Mouse (Mus musculus) kidney, embryonic 15.5 days (tissue): ENCODE measurements at regions not wholly inside any gene's neighbourhood (a gene's known extent, or its start where the extent isn't known, plus 50 kb on each side); places are given as distances from the start of the nearest gene placed in this dataset.

Experiments
- ATAC-seq: fragments of 200-750 bp; cut with Nextera tagmentation; replicated peaks from 2 replicates; pipeline ENCODE4 v1.8.0; 2017; ENCODE audit warnings: moderate TSS enrichment; ENCODE audit not compliant: low FRiP score
- H3K27ac ChIP-seq: fragments of 300-500 bp; sonication (generic); 2 replicates; pipeline ENCODE4 v1.5.1; 2015; ENCODE audit warnings: mild to moderate bottlenecking, inconsistent platforms
- H3K27me3 ChIP-seq: fragments of 300-500 bp; sonication (generic); 2 replicates; pipeline ENCODE4 v1.6.1; 2015; ENCODE audit warnings: inconsistent platforms
- H3K36me3 ChIP-seq: fragments of 300-500 bp; sonication (generic); 2 replicates; pipeline ENCODE4 v1.6.1; 2015; ENCODE audit warnings: inconsistent platforms
- H3K4me1 ChIP-seq: fragments of 300-500 bp; sonication (generic); 2 replicates; pipeline ENCODE4 v1.6.1; 2015; ENCODE audit warnings: inconsistent platforms
- H3K4me2 ChIP-seq: fragments of 300-500 bp; sonication (generic); 2 replicates; pipeline ENCODE4 v1.6.1; 2015; ENCODE audit warnings: moderate library complexity, mild to moderate bottlenecking, inconsistent platforms
- H3K4me3 ChIP-seq: fragments of 300-500 bp; sonication (generic); replicated peaks from 2 replicates; pipeline ENCODE4 v1.5.1; 2015; ENCODE audit warnings: mild to moderate bottlenecking, inconsistent platforms
- H3K9ac ChIP-seq: fragments of 300-500 bp; sonication (generic); 2 replicates; pipeline ENCODE4 v1.6.1; 2015; ENCODE audit warnings: mild to moderate bottlenecking, inconsistent platforms
- H3K9me3 ChIP-seq: fragments of 300-500 bp; sonication (generic); replicated peaks from 2 replicates; pipeline ENCODE4 v1.6.1; 2016; ENCODE audit warnings: inconsistent platforms
- WGBS: fragments of 180-500 bp; shearing (Covaris S2); methylation state at CpG from one replicate; pipeline ENCODE4 v1.1.7; 2015; ENCODE audit warnings: mixed read lengths; 5-methylcytosine and 5-hydroxymethylcytosine counted together

DNA sequence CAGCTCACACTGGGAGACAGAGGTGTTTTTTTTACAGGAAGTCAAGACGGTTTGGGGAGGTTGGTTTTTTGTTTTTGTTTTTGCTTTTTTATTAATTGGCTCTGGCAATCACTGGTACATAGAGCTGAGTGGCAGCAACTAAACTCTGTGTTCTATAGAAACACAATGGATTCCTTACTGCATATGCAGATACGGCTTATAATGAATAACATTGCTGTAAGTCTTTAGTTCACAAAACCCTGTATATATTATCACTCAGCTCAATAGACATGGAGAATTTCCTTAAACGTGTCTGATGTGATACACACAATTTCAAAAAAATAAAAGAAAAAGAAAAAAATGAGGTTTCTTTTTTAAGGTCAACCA lies 296.0 kb downstream of the Rps29 start:
- no peak overlapping the region for H3K4me2 ChIP-seq
- H3K27me3 ChIP-seq: no peaks in the 10 kb centered on the region
- H3K36me3 ChIP-seq: no peaks in the 10 kb centered on the region
- ATAC-seq: no peak
- H3K27ac ChIP-seq: no peak overlapping the region
- no peaks in the 10 kb centered on the region for H3K4me1 ChIP-seq
- no peaks in the 10 kb centered on the region for H3K9me3 ChIP-seq
- H3K9ac ChIP-seq: no peak overlapping the region
- 67% methylated on average over 3 of the region's 3 CpGs for WGBS
- H3K4me3 ChIP-seq: no peak overlapping the region

- 47% methylated on average over 5 of the region's 5 CpGs for WGBS
- no peak for ATAC-seq
- Histone ChIP-seq H3K4me3 (no peak overlapping the region), H3K9ac (no peak overlapping the region), H3K4me1 (no peaks in the 10 kb centered on the region), H3K9me3 (no peaks in the 10 kb centered on the region), H3K4me2 (no peak overlapping the region), H3K36me3 (no peaks in the 10 kb centered on the region), H3K27me3 (no peaks in the 10 kb centered on the region), H3K27ac (no peak overlapping the region)
These were observed 296.5 kb downstream of the Rps29 start for GRCm38 (mm10) chr12:68862313-68862990.

DNA sequence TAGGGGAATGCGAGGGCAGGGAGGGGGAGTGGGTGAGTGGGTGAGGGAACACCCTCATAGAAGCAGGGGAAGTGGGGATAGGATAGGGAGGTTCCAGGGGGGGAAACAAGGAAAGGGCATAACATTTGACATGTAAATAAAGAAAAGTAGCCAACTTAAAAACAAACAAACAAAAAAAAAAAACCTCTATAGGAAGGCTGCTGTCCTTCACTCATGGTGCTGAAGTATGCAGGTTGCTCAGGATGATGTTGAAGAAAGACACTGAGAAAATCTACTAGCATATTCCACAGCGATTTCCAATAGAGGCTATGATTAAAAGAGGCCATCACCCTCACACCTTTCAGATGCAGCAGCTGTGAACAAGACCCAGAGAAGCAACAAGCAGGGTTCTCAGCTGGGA lies 298.7 kb downstream of the Rps29 start:
- H3K4me2 ChIP-seq: no peak overlapping the region
- H3K27ac ChIP-seq: no peak overlapping the region
- H3K4me3 ChIP-seq: no peak overlapping the region
- H3K9me3 ChIP-seq: no peaks in the 10 kb centered on the region
- no peaks in the 10 kb centered on the region for H3K4me1 ChIP-seq
- ATAC-seq: no peak
- no peaks in the 10 kb centered on the region for H3K36me3 ChIP-seq
- WGBS: 63% methylated on average over 2 of the region's 2 CpGs
- H3K9ac ChIP-seq: no peak overlapping the region
- H3K27me3 ChIP-seq: no peaks in the 10 kb centered on the region

DNA sequence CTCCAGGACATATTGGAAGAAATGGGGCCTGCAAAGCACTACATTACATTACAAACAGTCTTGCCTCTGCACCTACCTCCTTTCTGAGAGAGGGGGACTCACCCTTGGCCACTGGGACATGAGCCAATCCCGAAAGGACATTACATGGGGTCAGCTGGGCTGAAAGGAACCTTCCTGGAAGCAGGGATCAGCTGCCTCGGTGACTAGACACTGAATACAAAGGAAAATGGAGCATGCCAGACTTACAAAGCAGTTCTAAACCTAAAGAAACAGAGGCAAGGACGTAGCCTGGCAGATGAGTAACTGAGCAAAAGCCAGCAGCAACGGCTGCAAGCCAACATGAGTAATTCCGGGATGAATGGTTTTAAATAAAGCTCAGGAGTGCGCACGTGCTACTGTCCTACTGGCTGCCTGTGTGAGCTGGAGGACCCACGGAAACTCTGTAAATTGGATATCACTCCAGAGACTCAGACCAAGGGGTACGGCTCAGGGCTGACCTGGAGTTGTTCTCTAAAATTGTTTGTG lies 309.3 kb downstream of the Rps29 start:
- Histone ChIP-seq H3K4me3 (no peak overlapping the region), H3K36me3 (no peaks in the 10 kb centered on the region), H3K27ac (no peak overlapping the region), H3K4me1 (no peaks in the 10 kb centered on the region), H3K27me3 (no peaks in the 10 kb centered on the region), H3K9ac (no peak overlapping the region), H3K4me2 (no peak overlapping the region), H3K9me3 (no peaks in the 10 kb centered on the region)
- ATAC-seq: no peak
- WGBS: 88% methylated on average over 9 of the region's 9 CpGs

DNA sequence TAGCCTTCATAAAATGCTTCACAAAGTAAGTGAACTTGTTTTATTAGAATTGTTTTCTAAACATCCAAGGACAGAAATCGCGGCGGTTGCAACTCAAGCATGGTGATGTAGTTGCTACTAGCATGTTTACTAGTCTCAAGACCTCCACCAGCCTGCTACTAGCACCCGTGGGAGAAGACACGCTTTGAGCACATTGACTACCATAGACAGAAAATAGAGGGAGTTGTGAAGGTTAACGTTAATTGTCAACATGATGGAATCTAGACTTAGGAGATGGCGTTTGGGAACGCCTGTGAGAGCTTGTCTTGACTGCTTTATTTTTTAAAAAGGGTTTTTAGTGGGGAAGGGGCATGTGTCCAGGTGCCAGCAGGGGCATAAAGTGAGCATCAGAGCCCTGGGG lies 318.2 kb downstream of the Rps29 start:
- H3K9me3 ChIP-seq: no peaks in the 10 kb centered on the region
- no peak overlapping the region for H3K9ac ChIP-seq
- no peak overlapping the region for H3K27ac ChIP-seq
- 89% methylated on average over 8 of the region's 8 CpGs for WGBS
- H3K27me3 ChIP-seq: no peaks in the 10 kb centered on the region
- ATAC-seq: no peak
- H3K36me3 ChIP-seq: no peaks in the 10 kb centered on the region
- no peak overlapping the region for H3K4me2 ChIP-seq
- no peaks in the 10 kb centered on the region for H3K4me1 ChIP-seq
- H3K4me3 ChIP-seq: no peak overlapping the region

- Histone ChIP-seq H3K9ac (no peak overlapping the region), H3K4me3 (no peak overlapping the region), H3K36me3 (no peaks in the 10 kb centered on the region), H3K4me2 (no peak overlapping the region), H3K27ac (no peak overlapping the region), H3K4me1 (no peaks in the 10 kb centered on the region), H3K9me3 (no peaks in the 10 kb centered on the region), H3K27me3 (no peaks in the 10 kb centered on the region)
- WGBS: 82% methylated on average over 2 of the region's 2 CpGs
- ATAC-seq: no peak
These were observed 318.8 kb downstream of the Rps29 start for GRCm38 (mm10) chr12:68840156-68840555.

- no peak for ATAC-seq
- Histone ChIP-seq H3K27me3 (no peaks in the 10 kb centered on the region), H3K4me2 (no peak overlapping the region), H3K4me1 (no peaks in the 10 kb centered on the region), H3K27ac (no peak overlapping the region), H3K9ac (no peak overlapping the region), H3K9me3 (no peaks in the 10 kb centered on the region), H3K36me3 (no peaks in the 10 kb centered on the region), H3K4me3 (no peak overlapping the region)
- WGBS: 84% methylated on average over 3 of the region's 3 CpGs
These were observed 323.0 kb downstream of the Rps29 start for GRCm38 (mm10) chr12:68836023-68836422.

DNA sequence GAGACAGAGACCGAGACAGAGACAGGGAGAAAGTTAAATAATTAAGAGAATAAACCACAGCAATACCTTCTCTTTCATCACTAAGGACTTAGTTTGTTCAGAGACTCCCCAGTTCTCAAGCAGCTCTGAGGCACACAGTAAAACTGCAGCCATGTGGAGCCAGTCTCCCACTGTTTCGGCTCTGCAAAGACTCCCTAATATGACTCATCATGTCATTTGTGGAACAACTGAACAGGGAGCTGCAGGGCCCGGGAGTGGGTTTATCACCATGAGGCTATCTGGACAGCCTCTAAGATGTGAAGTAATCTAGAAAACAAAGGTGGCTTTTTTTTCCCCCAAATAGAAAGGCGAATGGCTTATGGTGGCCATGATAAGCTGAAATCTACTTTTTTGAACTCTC lies 325.1 kb downstream of the Rps29 start:
- 69% methylated on average over 4 of the region's 4 CpGs for whole genome bisulfite sequencing
- no peak overlapping the region for H3K27ac ChIP-seq
- H3K36me3 ChIP-seq: no peaks in the 10 kb centered on the region
- H3K9ac ChIP-seq: no peak overlapping the region
- ATAC-seq: no peak
- H3K27me3 ChIP-seq: no peaks in the 10 kb centered on the region
- no peak overlapping the region for H3K4me2 ChIP-seq
- H3K9me3 ChIP-seq: no peaks in the 10 kb centered on the region
- no peaks in the 10 kb centered on the region for H3K4me1 ChIP-seq
- no peak overlapping the region for H3K4me3 ChIP-seq

DNA sequence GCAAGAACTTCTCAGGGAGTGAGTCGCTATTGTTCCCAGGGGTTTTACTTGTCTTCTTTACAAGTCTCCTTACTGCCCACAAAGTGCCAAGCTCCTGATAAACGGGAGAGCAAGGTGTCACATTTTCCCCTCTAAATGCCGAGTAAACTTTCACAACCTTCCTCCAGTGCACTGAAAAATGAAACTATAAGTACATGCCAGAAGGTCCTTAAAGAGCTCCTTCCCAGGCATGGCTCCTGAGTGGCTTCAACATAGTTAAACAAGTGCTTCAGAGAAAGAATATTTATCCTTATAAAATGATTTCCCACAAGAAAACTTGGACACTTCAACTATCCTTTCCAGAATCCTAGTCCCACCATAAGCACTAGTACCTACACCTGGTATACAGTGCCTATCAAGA lies 329.6 kb downstream of the Rps29 start:
- H3K27me3 ChIP-seq: no peaks in the 10 kb centered on the region
- no peaks in the 10 kb centered on the region for H3K4me1 ChIP-seq
- H3K36me3 ChIP-seq: no peaks in the 10 kb centered on the region
- no peak overlapping the region for H3K9ac ChIP-seq
- H3K9me3 ChIP-seq: no peaks in the 10 kb centered on the region
- H3K4me2 ChIP-seq: no peak overlapping the region
- no peak overlapping the region for H3K27ac ChIP-seq
- no peak for ATAC-seq
- no peak overlapping the region for H3K4me3 ChIP-seq
- 49% methylated on average over 3 of the region's 3 CpGs for WGBS

GRCm38 (mm10) chr12:68827549-68828249 lies 331.3 kb downstream of the Rps29 start:
- H3K4me3 ChIP-seq: no peak overlapping the region
- WGBS: 82% methylated on average over 9 of the region's 9 CpGs

GRCm38 (mm10) chr12:68794396-68794795 lies 364.6 kb downstream of the Rps29 start:
- H3K4me2 ChIP-seq: no peak overlapping the region
- no peaks in the 10 kb centered on the region for H3K9me3 ChIP-seq
- ATAC-seq: no peak
- H3K9ac ChIP-seq: no peak overlapping the region
- no peak overlapping the region for H3K4me3 ChIP-seq
- no peaks in the 10 kb centered on the region for H3K27me3 ChIP-seq
- H3K27ac ChIP-seq: no peak overlapping the region
- WGBS: 85% methylated on average over 5 of the region's 5 CpGs
- no peaks in the 10 kb centered on the region for H3K4me1 ChIP-seq
- no peaks in the 10 kb centered on the region for H3K36me3 ChIP-seq

More at GRCm38 (mm10) chr12:68827549-68828249, 331.3 kb downstream of the Rps29 start:
- ATAC-seq: no peak
- no peaks in the 10 kb centered on the region for H3K36me3 ChIP-seq
- no peak overlapping the region for H3K9ac ChIP-seq
- H3K27me3 ChIP-seq: no peaks in the 10 kb centered on the region
- no peaks in the 10 kb centered on the region for H3K4me1 ChIP-seq
- H3K9me3 ChIP-seq: no peaks in the 10 kb centered on the region
- H3K4me2 ChIP-seq: no peak overlapping the region
- no peak overlapping the region for H3K27ac ChIP-seq

GRCm38 (mm10) chr12:68783636-68784035 lies 375.4 kb downstream of the Rps29 start:
- WGBS: 92% methylated on average over 4 of the region's 4 CpGs
- no peaks in the 10 kb centered on the region for H3K9me3 ChIP-seq
- no peak overlapping the region for H3K4me2 ChIP-seq
- no peak for ATAC-seq
- H3K27me3 ChIP-seq: no peaks in the 10 kb centered on the region
- no peak overlapping the region for H3K27ac ChIP-seq
- no peaks in the 10 kb centered on the region for H3K36me3 ChIP-seq
- H3K4me1 ChIP-seq: no peaks in the 10 kb centered on the region
- no peak overlapping the region for H3K4me3 ChIP-seq
- H3K9ac ChIP-seq: no peak overlapping the region
